Mouse (Mus musculus): ENCODE data around the gene Rtp3. TPM values are rescaled to one million over a fixed set of nuclear protein-coding genes. Genes with fewer than 3 reads are reported as not detected.

Gene Rtp3
- total RNA-seq (2021) = under 1 TPM; 0.28 to 0.48 TPM

DNA sequence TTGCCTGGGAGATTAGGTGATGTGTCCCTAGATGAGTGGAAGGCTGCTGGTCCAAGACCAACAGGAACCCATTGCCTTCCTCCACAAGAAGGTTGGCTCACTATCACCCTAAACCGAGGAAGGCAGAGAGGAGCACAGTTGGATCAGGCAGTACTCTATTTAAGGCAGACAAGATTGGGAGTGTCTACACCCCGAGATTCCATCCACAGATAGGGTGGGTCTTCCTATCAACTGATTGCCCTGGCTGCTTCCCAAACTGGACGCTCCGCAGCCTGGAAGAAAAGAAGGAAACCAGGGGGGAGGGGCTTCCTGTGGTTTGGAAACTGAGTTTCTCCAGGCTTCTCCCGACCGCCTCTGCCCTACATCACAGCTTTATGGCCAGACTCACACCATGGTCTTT lies at the start of gene Rtp3:
Gene Rtp3, minus strand, starts transcription at position 380 of the 400 bp plus-strand sequence.
- intact Hi-C loops (cut with DNase I) = no loop called here
- DNase-seq = no peak

DNA sequence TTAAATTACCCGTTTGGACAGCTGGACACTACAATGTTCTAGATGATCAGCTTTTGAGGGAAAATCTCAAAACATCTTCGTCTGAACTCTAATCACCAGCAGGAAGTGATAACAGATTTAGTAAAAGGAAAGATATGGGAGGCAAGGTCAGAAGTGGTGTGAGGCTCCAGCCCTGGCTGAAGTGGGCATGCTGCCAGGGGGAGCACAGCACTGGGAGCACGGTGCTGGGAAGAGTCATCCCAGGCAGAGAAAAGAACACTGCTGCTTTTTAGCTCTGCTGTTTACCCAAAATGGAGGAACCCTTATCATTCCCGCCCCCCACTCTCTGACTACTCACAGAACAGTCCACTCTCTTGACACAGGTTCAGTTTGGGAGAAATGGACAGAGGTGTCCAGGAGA lies 49.6 kb upstream of the Rtp3 start:
- DNase-seq = peak; percentile 18
- intact Hi-C loops (cut with DNase I) = no loop called here

DNA sequence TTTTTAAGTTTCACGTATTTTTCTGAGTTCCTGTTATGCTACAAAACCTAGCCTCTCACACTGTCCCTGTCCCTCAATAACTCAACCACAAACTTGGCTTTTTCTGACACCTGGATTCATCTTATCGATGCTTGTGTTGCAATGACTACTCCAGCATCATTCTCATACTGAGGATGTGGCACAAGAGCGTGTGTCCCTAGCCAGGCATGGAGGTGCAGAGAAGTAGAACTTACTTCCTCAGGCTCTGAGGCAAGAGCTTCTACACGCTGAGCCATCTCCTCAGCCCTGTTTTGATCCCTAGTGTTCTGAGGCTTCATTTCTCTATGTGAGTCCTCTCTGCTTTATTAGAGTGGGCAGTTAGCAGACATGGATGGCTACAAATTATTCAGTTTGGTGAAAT lies 43.3 kb upstream of the Rtp3 start:
- intact Hi-C loops (cut with DNase I) = no loop called here
- DNase-seq = no peak

DNA sequence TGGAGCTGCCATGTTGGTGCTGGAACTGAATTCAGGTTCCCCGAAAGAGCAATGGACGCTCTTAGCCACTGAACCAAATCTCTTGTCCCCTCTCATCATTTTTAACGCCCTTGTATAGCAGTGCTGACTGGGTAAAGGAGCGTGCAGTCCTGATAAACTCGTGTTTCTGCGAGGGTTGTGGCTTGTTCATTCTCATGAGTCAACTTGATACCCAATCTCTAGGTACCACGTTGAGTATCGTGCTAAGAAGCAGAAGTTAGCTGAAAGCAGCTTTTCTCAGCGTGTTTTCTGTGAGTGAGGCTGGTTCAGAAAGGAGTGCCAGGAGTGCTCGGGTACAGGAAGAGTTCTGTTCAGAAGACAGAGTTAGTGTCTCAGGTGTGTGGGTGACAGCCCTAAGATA lies 36.4 kb upstream of the Rtp3 start:
- DNase-seq = no peak
- intact Hi-C loops (cut with DNase I) = no loop called here

DNA sequence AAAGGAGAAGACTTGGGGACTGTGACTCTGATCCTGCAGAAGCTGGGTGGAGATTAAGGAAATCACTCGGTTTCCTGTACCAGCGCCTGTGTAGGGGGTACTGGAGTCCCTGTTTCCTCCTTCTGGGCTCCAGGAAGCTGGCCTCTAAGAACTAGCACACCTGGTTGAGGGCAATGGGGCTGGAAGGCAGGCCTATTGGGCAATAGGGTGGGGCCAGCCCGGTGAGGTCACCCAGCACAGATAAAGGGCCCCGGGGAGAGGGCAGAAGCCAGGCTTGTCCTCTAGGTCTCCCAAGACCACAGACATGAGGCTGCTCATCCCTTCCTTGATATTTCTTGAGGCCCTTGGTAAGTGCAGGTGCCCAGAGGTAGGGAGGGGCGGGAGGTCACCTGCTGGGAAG lies 28.6 kb upstream of the Rtp3 start, which contains the start of gene Ltf:
Gene Ltf, plus strand, starts transcription at position 250 of the 400 bp plus-strand sequence.
- no peak for DNase-seq
- intact Hi-C loops (cut with DNase I) = no loop called here

DNA sequence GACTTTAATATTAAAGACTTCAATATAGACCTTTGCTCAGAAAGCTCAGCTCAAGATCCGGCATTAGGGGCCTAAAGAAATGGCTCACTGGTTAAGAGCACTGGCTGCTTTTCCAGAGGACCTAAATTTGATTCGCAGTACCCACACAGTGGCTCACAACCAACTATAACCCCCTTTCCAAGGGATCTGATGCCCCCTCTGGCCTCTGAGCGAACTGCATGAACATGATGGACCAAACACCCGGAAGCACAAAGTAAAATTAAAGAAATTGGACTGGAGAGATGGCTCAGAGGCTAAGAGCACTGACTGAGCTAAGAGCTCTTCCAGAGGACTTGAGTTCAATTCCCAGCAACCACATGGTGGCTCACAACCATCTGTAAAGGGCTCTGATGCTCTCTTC lies 25.3 kb upstream of the Rtp3 start:
- intact Hi-C loops (cut with DNase I) = no loop called here
- no peak for DNase-seq

DNA sequence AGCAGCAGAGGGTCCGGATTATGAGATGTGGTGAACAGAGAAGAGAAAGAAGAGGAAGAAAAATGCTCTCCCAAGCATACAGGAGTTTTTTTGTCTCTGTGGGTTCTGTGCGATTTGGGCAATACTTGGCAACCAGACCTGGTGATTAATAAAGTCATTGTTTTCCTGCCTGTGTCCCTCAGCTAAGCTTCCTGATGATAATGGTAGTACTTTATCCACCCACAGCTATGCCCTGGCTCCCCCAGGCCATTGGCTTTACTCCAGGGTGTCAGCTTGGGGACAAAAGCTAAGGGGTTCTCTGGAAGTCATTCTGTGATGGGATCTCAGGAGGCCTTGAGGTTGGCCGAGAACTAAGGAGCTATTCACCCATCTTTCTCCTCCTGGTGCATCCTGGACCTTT lies 21.7 kb upstream of the Rtp3 start:
- intact Hi-C loops (cut with DNase I) = no loop called here
- no peak for DNase-seq

DNA sequence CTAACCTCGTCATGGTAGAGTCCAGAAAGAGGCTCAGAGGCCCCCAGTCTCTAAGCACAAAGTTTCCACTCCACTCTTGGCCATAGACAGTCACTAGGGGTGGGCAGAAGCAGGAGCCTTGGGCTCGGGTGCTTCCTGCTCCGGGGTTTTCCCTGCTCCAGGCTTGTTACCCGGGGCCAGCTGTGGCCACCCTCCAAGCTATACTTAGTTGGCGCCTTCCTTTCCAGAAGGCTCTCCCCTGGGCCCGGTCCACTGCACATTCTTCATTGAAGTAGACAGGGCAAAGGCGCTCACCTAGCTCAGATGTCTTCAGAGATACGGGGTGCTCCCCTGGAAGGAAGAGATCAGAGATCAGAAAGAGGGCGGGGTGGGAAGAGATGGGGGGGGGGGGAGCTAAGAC lies 21.2 kb upstream of the Rtp3 start:
- no peak for DNase-seq
- intact Hi-C loops (cut with DNase I) = no loop called here

DNA sequence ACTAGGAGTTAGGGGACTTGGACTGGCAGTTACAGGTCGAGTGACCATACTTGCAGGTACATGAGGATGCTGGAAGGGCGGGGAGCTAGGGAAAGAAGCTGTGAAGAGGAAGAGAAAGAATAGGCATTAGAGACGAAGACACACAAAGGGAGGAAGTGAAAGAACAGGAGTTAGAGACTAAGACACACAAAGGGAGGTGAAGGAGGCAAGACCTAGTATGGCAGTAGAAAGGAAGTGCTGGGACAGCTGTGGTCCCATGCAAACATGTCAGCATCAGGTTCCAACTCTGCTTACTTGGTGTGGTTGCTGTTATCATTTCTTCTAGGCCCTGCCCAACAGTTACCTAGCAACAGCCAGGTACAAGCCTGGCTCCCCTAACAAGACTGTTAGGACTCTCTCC lies 19.4 kb upstream of the Rtp3 start:
- intact Hi-C loops (cut with DNase I) = no loop called here
- DNase-seq = no peak

DNA sequence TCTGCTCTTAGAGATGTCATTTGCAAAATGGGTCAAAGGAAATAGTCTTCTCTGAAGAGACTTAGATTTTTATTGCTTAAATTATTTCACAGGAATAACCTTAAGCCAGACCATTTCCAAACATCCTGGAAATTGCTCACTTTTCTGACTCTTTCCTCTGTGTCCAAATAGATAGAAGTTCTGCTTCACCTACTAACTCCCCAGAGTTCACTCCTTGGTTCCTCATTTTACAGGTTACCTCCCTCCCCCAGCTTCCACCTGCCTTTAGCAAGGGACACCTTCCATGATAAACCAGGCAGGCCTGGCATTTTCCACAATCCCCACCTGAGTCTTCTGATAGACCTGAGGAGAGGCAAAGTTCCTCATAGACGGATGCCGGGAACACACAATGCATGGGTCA lies 16.2 kb upstream of the Rtp3 start:
- intact Hi-C loops (cut with DNase I) = no loop called here

DNA sequence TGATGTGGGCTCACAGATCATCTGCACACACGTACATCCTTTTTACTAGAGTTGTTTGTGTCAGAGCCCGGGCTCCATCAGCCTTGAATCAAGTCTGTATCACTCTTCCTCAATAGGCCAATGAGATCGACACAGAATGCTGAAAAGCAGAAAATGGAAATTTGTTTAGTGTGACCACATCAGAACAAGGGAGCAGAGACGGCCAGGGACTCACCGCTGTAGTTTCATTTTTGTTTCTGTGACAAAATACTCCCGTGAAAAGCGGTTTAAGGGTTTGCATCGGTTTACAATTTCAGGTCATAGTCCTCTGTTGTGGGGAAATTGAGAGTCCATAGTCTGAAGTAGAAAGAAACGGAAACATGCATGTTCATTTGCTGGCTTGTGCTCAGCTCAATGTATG lies 12.9 kb upstream of the Rtp3 start:
- DNase-seq = no peak
- intact Hi-C loops (cut with DNase I) = no loop called here

More for the DNA sequence above, 16.2 kb upstream of the Rtp3 start:
- DNase-seq = no peak

DNA sequence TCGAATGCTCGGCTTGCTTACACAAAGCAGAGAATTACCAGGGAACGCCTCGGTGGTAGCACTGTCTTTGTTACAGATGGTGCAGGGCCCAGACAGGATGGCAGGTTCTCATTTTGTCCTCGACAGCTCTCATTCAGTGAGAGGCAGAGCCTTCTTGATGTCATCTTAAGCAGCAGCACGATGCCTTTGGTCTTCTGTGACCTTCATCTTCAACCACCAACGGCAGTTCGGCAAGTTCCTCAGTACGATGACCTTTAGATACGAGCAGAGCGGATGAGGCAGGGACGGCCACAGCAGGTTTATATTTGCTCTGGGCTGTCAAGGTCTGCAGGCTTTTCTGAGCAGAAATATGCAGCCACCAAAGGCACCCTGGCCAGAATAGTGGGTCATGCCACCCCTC lies 11.2 kb upstream of the Rtp3 start:
- DNase-seq = no peak
- intact Hi-C loops (cut with DNase I) = no loop called here

DNA sequence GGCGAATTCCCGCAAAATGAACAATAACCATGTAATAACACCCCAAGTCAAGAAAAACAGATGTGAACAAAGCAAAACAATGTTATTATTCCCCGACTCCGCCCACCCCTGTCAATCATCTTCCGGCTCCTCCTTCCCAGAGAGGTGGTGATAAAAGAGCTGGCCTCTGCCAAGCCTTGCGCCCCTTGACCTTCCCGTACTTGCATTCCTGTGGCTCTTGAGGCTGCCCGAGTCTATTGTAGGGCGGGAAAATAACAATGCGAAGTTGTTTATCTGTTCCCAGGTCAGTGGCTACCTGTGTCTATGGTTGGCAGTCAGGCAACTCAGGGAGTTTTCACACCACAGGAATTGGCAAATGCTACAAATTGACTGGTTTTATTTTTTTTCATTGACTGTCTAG lies 9.5 kb upstream of the Rtp3 start:
- no peak for DNase-seq
- intact Hi-C loops (cut with DNase I) = no loop called here

DNA sequence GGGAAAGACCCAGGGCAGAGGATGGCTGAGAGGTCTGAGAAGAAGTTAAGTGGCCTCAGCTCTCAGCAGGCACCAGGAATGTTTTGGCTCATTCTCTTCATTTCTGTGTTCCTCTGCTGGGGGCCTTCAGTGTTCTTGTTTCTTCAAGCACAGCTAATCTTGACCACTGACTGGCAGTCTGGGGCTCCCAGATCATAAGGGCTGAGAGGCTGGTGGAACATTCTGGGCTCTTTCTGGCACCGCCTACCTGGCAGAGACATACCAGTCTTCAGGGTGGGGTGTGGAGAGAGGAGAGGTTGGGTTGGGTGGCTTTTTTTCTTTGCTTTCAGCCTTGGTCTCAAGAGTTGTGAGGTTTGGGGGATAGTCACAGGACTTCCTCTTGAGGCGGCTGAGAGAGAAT lies 8.7 kb upstream of the Rtp3 start:
- intact Hi-C loops (cut with DNase I) = no loop called here
- DNase-seq = no peak

DNA sequence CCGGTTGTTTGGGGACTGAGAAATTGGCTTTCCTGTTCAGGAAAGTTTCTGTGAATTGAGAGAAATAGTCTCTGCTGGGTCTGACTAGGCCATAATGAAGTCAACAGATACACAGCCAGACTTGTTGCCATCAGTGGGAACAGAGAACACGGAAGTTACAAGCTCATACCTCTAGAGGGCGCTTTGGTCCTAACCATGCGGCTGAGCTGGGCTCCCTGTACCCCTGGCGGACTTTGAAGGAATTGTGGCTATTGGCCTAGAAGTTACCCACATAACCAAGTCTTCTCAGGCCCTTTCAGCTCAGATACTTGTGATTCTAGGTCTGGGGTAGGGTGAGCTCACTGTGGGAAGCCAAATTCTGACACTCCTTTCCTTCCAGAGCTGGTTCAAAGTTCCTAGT lies 6.9 kb upstream of the Rtp3 start:
- DNase-seq = peak; percentile 66
- intact Hi-C loops (cut with DNase I) = no loop called here

DNA sequence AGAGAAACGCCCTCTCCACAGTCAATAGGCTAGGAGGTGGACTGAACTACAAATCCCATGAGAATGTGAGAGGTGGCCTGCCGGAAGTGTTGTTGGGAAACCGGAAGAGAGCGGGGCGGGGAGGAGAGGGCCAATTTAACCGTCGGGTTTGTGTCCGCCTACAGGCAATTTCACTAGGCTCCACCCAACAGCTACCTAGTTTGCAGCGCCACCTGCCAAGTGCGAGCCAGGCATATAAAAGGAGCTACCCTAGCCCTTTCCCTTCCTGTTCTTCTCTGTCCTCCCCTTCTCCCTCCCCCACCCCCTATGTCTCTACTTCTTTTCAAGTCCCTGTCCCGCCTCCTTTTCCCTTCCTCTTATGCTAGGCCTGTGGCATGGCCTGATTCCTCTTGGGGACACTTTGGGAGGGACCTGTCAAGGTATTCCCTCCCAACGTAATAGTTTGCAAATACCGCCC lies 4.4 kb upstream of the Rtp3 start:
- intact Hi-C loops (cut with DNase I) = no loop called here
- DNase-seq = peak; percentile 57

DNA sequence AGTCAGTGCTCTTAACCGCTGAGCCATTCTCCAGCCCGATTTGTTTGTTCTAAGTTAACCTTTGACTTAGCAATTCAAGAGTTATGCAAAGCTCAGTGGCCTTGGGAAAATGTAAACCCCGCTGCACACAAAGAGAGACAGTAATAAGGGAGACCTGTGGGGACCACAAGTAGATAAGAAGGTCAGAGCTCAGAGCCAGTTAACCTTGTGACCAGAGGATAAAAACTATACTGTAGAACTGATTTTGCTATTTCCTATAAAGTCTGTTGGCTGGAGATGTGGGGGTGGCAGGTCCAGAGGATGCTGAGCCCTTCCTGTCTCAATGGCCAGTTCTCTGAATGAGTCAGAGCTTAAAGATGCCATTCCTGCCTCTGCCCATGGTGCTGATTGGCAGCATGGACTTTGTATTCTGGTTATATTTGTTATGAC lies 2.9 kb upstream of the Rtp3 start:
- DNase-seq = no peak
- intact Hi-C loops (cut with DNase I) = no loop called here

DNA sequence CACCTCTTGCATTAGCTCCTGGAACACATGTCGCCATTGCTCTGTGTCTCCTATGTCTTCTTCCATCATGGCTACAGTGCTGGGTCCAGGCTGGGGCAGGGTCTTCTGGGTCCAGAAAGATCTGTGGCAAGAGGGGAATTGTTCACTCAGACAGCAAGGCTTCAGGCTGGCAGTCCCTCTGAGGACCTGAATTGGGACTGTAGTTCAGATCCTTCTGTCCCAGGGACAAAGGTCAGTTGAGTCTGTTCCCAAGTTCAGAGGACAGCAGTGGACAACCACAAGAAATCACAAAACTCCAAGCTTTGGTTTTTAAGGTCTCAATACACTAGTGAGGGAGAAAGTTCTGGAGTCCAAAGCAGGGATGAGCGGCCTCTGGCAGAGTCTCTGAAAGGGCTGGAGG lies 840 bp downstream of the Rtp3 start:
- DNase-seq = no peak
- intact Hi-C loops (cut with DNase I) = no loop called here

DNA sequence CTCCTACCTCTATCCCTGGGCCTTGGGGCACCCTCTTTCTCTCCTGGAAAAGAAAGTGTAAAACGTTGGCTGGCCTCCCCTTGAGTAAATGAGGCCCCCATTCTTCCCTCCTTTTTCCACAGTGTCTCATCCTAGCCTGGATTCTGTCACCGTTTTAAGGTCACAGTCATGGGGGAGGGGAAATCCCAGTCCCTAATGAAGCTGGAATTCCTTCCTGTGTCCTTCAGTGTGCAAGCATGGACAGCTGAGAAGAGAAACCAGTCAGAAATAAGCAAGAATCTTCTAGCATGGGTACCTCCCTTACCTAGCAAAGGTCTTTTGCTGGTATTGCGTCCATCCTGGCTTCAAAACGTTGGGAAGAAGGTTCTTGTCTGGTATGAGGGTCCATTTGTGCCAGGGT lies 1.2 kb downstream of the Rtp3 start:
- DNase-seq = no peak
- intact Hi-C loops (cut with DNase I) = no loop called here

DNA sequence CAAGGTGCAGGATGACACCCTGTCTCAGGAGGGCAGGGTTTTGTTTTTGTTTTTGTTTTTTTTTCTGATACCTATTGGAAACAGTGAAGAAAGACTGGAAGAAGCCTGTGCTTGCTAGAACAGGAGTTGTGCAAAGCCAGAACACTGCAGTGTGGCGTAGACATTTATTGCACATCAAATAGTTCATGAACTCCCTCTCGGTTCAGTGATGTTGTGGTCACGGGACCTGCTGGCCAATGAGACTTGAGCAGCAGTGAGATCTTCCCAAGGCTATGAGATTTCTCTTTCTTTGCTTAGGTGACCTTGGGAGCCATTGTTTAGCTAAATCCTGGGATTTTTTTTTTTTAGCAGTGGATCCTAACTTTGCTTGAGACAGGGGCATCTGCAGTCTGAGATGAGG lies 2.3 kb downstream of the Rtp3 start:
- intact Hi-C loops (cut with DNase I) = no loop called here

DNA sequence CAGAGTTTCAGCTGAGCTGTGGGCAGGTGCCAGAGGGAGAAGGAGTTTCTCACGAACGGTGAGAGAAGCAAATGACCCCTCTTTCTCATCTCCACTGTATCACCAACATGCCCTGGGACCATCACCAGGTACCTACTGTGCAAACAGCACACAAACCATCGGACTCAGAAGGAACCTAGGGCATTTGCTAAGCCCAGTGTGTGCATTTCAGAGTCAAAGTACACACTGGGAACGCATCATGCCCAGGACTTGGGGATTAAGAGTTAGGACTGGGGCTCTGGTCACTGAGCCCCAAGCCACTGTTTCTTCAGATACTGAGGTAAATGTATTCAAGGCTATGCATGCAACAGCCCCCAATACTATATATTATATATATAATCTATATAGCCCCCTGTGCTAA lies 3.1 kb downstream of the Rtp3 start:
- no peak for DNase-seq
- intact Hi-C loops (cut with DNase I) = no loop called here

More for the DNA sequence above, 2.3 kb downstream of the Rtp3 start:
- DNase-seq = no peak

DNA sequence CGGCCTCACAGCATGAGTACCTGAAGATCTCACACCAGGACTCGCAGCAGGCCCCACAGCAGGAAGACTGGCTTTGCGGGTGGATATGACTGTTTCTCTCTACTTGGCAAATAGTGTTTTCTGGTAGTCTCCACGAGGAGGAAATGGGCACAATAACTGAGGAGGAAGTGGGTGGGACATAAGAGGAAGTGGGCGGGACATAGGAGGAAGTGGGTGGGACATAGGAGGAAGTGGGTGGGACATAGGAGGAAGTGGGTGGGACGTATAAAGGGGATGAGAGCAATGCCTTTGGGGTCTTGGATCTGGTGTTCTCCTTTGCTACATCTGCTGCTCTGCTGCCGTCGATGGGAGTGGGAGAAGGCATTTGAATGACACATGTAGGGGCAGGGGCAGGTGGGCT lies 4.4 kb downstream of the Rtp3 start:
- DNase-seq = no peak
- intact Hi-C loops (cut with DNase I) = no loop called here

DNA sequence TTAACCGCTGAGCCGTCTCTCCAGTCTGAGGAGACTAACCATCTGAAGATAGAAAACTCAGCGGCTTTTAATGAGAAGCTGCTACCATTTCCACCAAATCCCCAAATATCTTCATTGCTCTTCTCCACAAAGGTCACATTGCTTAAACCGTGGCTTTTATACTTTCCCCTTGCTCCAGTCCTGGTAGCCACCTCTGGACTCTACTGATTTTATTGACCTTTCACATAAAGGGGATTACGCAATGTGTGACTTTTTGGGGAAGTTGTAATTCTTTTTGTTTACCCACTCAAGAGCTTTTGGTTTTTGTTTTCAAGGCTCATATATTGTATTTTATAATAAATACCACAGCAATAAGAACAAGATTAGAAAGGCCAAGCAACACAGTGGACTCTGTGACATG lies 4.8 kb downstream of the Rtp3 start:
- no peak for DNase-seq
- intact Hi-C loops (cut with DNase I) = no loop called here

DNA sequence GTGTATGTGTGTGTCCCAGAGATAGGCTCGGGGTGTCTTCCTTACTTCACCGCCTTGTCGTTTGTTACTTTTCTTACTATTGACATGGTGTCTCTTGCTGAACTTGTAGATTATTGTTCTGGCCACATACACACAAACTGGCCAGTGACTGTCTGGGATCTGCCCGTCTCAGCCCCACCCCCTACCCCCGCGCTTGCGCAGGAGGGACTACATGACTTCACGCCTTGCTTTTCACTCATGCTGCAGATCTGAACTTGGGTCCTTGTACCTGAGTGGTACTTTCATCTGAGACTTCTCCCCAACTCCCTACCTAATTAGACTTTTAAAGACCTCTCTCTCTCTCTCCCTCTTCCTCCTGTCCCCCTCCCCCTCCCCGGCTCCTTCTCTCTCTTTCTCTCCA lies 6.3 kb downstream of the Rtp3 start:
- DNase-seq = no peak

More for the DNA sequence above, 6.3 kb downstream of the Rtp3 start:
- intact Hi-C loops (cut with DNase I) = no loop called here
